In genomic region chr11:65185114-65185513, GRCm38 (mm10) we compare ENCODE assay signal across 26 mouse cellular contexts. TPM values are rescaled to one million over a fixed set of nuclear protein-coding genes. Genes with fewer than 3 reads are reported as not detected.
DNase-seq lines count a peak whose midpoint lies in the region; ATAC-seq and TF ChIP-seq lines count a peak whose summit lies in the region.
"Had no signal": no experiment of that assay in that cellular context is flagged by ENCODE, and none has a peak within 500 bp of the region (broad histone marks: within the 10 kb centered on the region; RNA-seq: fewer than 3 reads in every experiment).

No protein-coding gene starts in this region.

- TF ChIP-seq POLR2A in heart, adult 2 months (IDR thresholded peaks at IDR 0.05; ENCODE audit: insufficient read depth, low read depth, low read length): no peak

- WGBS in heart, adult 2 months: 69% methylated on average over 1 of the region's 1 CpGs
- 53% methylated on average over 1 of the region's 1 CpGs for WGBS in heart, embryonic 13.5 days
- 59% methylated on average over 1 of the region's 1 CpGs for WGBS in heart, embryonic 16.5 days
- 77% methylated on average over 1 of the region's 1 CpGs for WGBS in heart, embryonic 10.5 days

- no peaks in the 10 kb centered on the region for H3K27me3 ChIP-seq in heart, adult 2 months (ENCODE audit: control insufficient read depth, insufficient read depth, low read length)
- H3K27me3 ChIP-seq in heart, embryonic 13.5 days (replicated peaks): no peaks in the 10 kb centered on the region
- no peaks in the 10 kb centered on the region for H3K27me3 ChIP-seq in heart, embryonic 16.5 days (ENCODE audit: control insufficient read depth, insufficient read depth, low read length)
- no peaks in the 10 kb centered on the region for H3K27me3 ChIP-seq in heart, embryonic 10.5 days (ENCODE audit: insufficient read depth, poor library complexity, severe bottlenecking)
- H3K27me3 ChIP-seq: embryonic facial prominence, embryonic 12.5 days; forebrain, embryonic 13.5 days; forebrain, embryonic 15.5 days had no signal

- ATAC-seq in heart, embryonic 13.5 days (ENCODE audit: extremely low read depth, insufficient number of reproducible peaks, low FRiP score, low TSS enrichment): no peak
- ATAC-seq in heart, embryonic 16.5 days (replicated peaks; ENCODE audit: extremely low read depth, insufficient read depth, low FRiP score): no peak
- ATAC-seq: activated CD4-positive, CD25-positive, alpha-beta regulatory T cell, adult 4 months; CD4-positive, CD25-positive, alpha-beta regulatory T cell, adult 4 months; forebrain, embryonic 13.5 days; forebrain, embryonic 15.5 days; Patski had no signal

- peaks cover 19% of the 10 kb centered on the region for H3K36me3 ChIP-seq in heart, adult 2 months (ENCODE audit: control insufficient read depth, insufficient read depth, low read length)
- peaks cover 91% of the 10 kb centered on the region for H3K36me3 ChIP-seq in heart, embryonic 13.5 days
- H3K36me3 ChIP-seq in heart, embryonic 16.5 days (ENCODE audit: control insufficient read depth, insufficient read depth): peaks cover 53% of the 10 kb centered on the region
- H3K36me3 ChIP-seq in heart, embryonic 10.5 days: peaks cover 89% of the 10 kb centered on the region
- H3K36me3 ChIP-seq: embryonic facial prominence, embryonic 10.5 days; embryonic facial prominence, embryonic 12.5 days; forebrain, embryonic 15.5 days; G1E had no signal

- no peak overlapping the region for H3K4me3 ChIP-seq in heart, adult 2 months
- H3K4me3 ChIP-seq in heart, embryonic 13.5 days: no peak overlapping the region
- H3K4me3 ChIP-seq in heart, embryonic 16.5 days (ENCODE audit: low read length): no peak overlapping the region
- no peak overlapping the region for H3K4me3 ChIP-seq in heart, embryonic 10.5 days
- H3K4me3 ChIP-seq: embryonic facial prominence, embryonic 10.5 days; embryonic facial prominence, embryonic 12.5 days; forebrain, embryonic 13.5 days; forebrain, embryonic 15.5 days had no signal

- no peak for TF ChIP-seq CTCF in heart, adult 2 months (IDR thresholded peaks at IDR 0.05)

- H3K79me2 ChIP-seq in heart, adult 2 months (replicated peaks; ENCODE audit: control insufficient read depth, insufficient read depth, low read length): no peaks in the 10 kb centered on the region

- H3K4me1 ChIP-seq in heart, adult 2 months (ENCODE audit: control insufficient read depth, insufficient read depth, low read length): no peaks in the 10 kb centered on the region; the same call in 1 of the 2 replicates
- H3K4me1 ChIP-seq in heart, embryonic 13.5 days: peaks cover 20% of the 10 kb centered on the region
- peaks cover 13% of the 10 kb centered on the region for H3K4me1 ChIP-seq in heart, embryonic 16.5 days (ENCODE audit: control insufficient read depth, insufficient read depth, low read length)
- 0 out of 2 replicates have a peak, but pooled peaks cover 3% of the 10 kb centered on the region for H3K4me1 ChIP-seq in heart, embryonic 10.5 days
- H3K4me1 ChIP-seq: embryonic facial prominence, embryonic 10.5 days; embryonic facial prominence, embryonic 12.5 days; forebrain, embryonic 13.5 days; forebrain, embryonic 15.5 days had no signal

- intact Hi-C loops in heart, adult 2 months (cut with DNase I): no loop called here
- intact Hi-C loops in heart, postnatal 25 days (cut with DNase I): no loop called here

- no peak overlapping the region for H3K9ac ChIP-seq in heart, adult 2 months (ENCODE audit: low read depth, low read length)
- no peak overlapping the region for H3K9ac ChIP-seq in heart, embryonic 13.5 days
- no peak overlapping the region for H3K9ac ChIP-seq in heart, embryonic 16.5 days (ENCODE audit: low read length)
- H3K9ac ChIP-seq: embryonic facial prominence, embryonic 12.5 days; forebrain, embryonic 13.5 days; forebrain, embryonic 15.5 days had no signal

- TF ChIP-seq EP300 in heart, adult 2 months (IDR thresholded peaks at IDR 0.05; ENCODE audit: insufficient read depth, low read depth, low read length): no peak

- H3K27ac ChIP-seq in heart, adult 2 months: peak overlapping the region; percentile 33
- peak overlapping the region; percentile 37 for H3K27ac ChIP-seq in heart, embryonic 13.5 days (replicated peaks)
- peak overlapping the region; percentile 59 for H3K27ac ChIP-seq in heart, embryonic 16.5 days (ENCODE audit: low read length)
- no peak overlapping the region for H3K27ac ChIP-seq in heart, embryonic 10.5 days
- H3K27ac ChIP-seq: embryonic facial prominence, embryonic 10.5 days; embryonic facial prominence, embryonic 12.5 days; forebrain, embryonic 13.5 days; forebrain, embryonic 15.5 days had no signal

- H3K4me2 ChIP-seq in heart, embryonic 13.5 days: peak overlapping the region; percentile 0; the same call in 1 of the 2 replicates
- H3K4me2 ChIP-seq in heart, embryonic 16.5 days (ENCODE audit: low read depth, low read length): no peak overlapping the region
- H3K4me2 ChIP-seq: embryonic facial prominence, embryonic 12.5 days; forebrain, embryonic 13.5 days; forebrain, embryonic 15.5 days had no signal

- no peak for DNase-seq in heart, adult 2 months
- DNase-seq in heart, postnatal 25 days (ENCODE audit: low spot score): no peak
- DNase-seq in heart, adult 9 months (ENCODE audit: low spot score in 2 of 2): no peak
- no peak for DNase-seq in heart, embryonic 10.5 days (ENCODE audit: low spot score)
- DNase-seq: adrenal gland, adult 8-10 months; adrenal gland, postnatal 14 days; adrenal gland, postnatal 36 days; B cell, adult 2 months; cerebellum, adult 11-12 months; cerebellum, adult 2 months; cerebellum, adult 9-10 months; cerebellum, postnatal 10 days; cerebellum, postnatal 25 days had no signal

- no peaks in the 10 kb centered on the region for H3K9me3 ChIP-seq in heart, embryonic 13.5 days
- no peaks in the 10 kb centered on the region for H3K9me3 ChIP-seq in heart, embryonic 16.5 days (replicated peaks; ENCODE audit: control insufficient read depth, low read length)
- H3K9me3 ChIP-seq in heart, embryonic 10.5 days: no peaks in the 10 kb centered on the region
- H3K9me3 ChIP-seq: embryonic facial prominence, embryonic 10.5 days; embryonic facial prominence, embryonic 12.5 days; forebrain, embryonic 13.5 days; forebrain, embryonic 15.5 days; G1E had no signal

RNA-seq across cellular contexts. Expression of gene Arhgap44, which starts 22.4 kb away (rescaled TPM):
- 10 to 100 TPM; 21.8 to 26.6 TPM for total RNA-seq in heart, adult 2 months (2021)
- polyA plus RNA-seq in heart, adult 2 months (2012; rRNA removed): 14.9 and 16.8 TPM in 2 replicates
- 10 to 100 TPM; 20.8 to 22.4 TPM for total RNA-seq in heart, postnatal 25 days (2021)
- polyA plus RNA-seq in heart, embryonic 13.5 days (2015; fragmentation: Nextera tagmentation; extraction: Ambion mirVana): 10.2 and 11.8 TPM in 2 replicates
- polyA plus RNA-seq in heart, embryonic 16.5 days (2015; fragmentation: Nextera tagmentation; extraction: Ambion mirVana): 11.3 and 11.4 TPM in 2 replicates
- polyA plus RNA-seq in heart, embryonic 10.5 days (2016; fragmentation: Nextera tagmentation; extraction: Ambion mirVana): 8.4 and 11.3 TPM in 2 replicates
- total RNA-seq: CH12.LX had no signal
- polyA plus RNA-seq: G1E had no signal

RNA-seq across cellular contexts. Expression of gene 1700086D15Rik, which starts 25.4 kb away (rescaled TPM):
- total RNA-seq in heart, adult 2 months (2021): under 1 TPM in 1 of 2 experiments, not detected in 1; 0.41 TPM
- not detected in 2 replicates for polyA plus RNA-seq in heart, adult 2 months (2012; rRNA removed)
- total RNA-seq in heart, postnatal 25 days (2021): under 1 TPM; 0.31 to 0.47 TPM
- 0.13 and 0.18 TPM in 2 replicates for polyA plus RNA-seq in heart, embryonic 13.5 days (2015; fragmentation: Nextera tagmentation; extraction: Ambion mirVana)
- 0.27 TPM in 1 of 2 replicates, not detected in the other for polyA plus RNA-seq in heart, embryonic 16.5 days (2015; fragmentation: Nextera tagmentation; extraction: Ambion mirVana)
- polyA plus RNA-seq in heart, embryonic 10.5 days (2016; fragmentation: Nextera tagmentation; extraction: Ambion mirVana): 0.14 and 0.16 TPM in 2 replicates
- total RNA-seq: CH12.LX had no signal
- polyA plus RNA-seq: activated CD4-positive, CD25-positive, alpha-beta regulatory T cell, adult 4 months; CD4-positive, CD25-positive, alpha-beta regulatory T cell, adult 4 months; embryonic facial prominence, embryonic 10.5 days; embryonic facial prominence, embryonic 12.5 days; embryonic facial prominence, embryonic 14.5 days; forebrain, embryonic 11.5 days; forebrain, embryonic 13.5 days; G1E; Patski had no signal
